Mouse (Mus musculus): ENCODE measurements around the gene Noxred1. TPM values are rescaled to one million over a fixed set of nuclear protein-coding genes. Genes with fewer than 3 reads are reported as not detected.
"Not testable (repeated sequence)": the region's sequence is repeated elsewhere in the genome, so short reads cannot be mapped to it uniquely, and the experiment has no call there.

The Noxred1 gene
- 0.46 and 0.84 TPM in 2 replicates for polyA plus RNA-seq (2016; fragmentation: Nextera tagmentation; extraction: Ambion mirVana)

DNA sequence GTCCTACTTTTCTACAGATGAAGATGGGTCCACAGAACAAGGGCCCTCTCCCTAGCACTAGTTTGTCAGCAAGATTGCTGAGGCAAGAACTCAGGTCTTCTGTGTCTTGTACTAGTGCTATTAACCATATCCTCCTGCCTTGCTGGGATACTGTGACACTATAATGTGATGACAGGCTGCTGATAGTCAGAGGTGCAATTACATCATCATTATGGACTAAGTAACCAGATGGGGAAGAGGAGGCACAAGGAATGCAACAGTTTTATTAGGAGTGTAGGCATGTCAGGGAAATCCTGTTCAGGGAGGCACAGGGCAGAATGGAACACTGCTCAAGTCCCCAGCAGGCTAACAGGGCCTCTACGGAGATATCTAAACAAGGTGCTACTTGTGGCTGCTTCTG is at the start of gene Noxred1:
Gene Noxred1 (minus strand): TSS at position 101 of the 400 bp plus-strand sequence.
- no peaks in the 10 kb centered on the region for H3K9me3 ChIP-seq
- H3K4me1 ChIP-seq = no peaks in the 10 kb centered on the region
- no peaks in the 10 kb centered on the region for H3K27me3 ChIP-seq (ENCODE audit: poor library complexity, severe bottlenecking)
- H3K4me3 ChIP-seq = no peak within 1 kb of the TSS
- 91% methylated on average over 1 of the region's 1 CpGs for WGBS
- peaks cover 58% of the 10 kb centered on the region for H3K36me3 ChIP-seq (replicated peaks)
- H3K27ac ChIP-seq = no peak within 1 kb of the TSS
- DNase-seq (ENCODE audit: extremely low spot score, low spot score) = no peak

GRCm38 (mm10) chr12:87284726-87285125 is 46.2 kb upstream of the Noxred1 start:
- Histone ChIP-seq H3K9me3 (no peaks in the 10 kb centered on the region), H3K27me3 (ENCODE audit: poor library complexity, severe bottlenecking) (no peaks in the 10 kb centered on the region), H3K36me3 (replicated peaks) (no peaks in the 10 kb centered on the region), H3K4me3 (no peak overlapping the region), H3K4me1 (peaks cover 11% of the 10 kb centered on the region), H3K27ac (no peak overlapping the region)
- no peak for DNase-seq (ENCODE audit: extremely low spot score, low spot score)
- 87% methylated on average over 5 of the region's 5 CpGs for WGBS

DNA sequence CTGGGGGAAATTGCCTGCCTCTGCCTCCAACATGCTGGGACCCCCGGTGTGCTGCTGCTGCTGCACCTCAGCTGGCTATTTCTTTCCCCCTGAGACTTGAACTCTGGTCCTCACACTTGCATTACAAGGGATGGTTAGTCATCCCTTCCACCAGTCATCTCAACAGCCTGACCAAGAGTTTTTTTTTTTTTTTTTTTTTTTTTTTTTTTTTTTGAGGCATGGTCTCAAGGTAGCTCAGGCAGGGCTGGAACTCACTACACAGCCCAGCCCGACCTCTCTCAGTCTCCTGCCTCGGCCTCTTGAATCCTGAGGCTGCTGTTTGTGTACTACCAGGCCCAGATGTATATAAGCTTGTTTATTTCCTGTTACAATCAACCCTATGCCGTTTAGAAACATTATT is 45.7 kb upstream of the Noxred1 start:
- no peaks in the 10 kb centered on the region for H3K27me3 ChIP-seq (ENCODE audit: poor library complexity, severe bottlenecking)
- peaks cover 16% of the 10 kb centered on the region for H3K4me1 ChIP-seq
- no peaks in the 10 kb centered on the region for H3K36me3 ChIP-seq (replicated peaks)
- DNase-seq (ENCODE audit: extremely low spot score, low spot score) = no peak
- H3K27ac ChIP-seq = no peak overlapping the region
- WGBS = 80% methylated on average over 4 of the region's 4 CpGs
- H3K4me3 ChIP-seq = no peak overlapping the region
- H3K9me3 ChIP-seq = no peaks in the 10 kb centered on the region

GRCm38 (mm10) chr12:87283706-87284105 is 45.2 kb upstream of the Noxred1 start:
- H3K4me1 ChIP-seq = peaks cover 22% of the 10 kb centered on the region
- H3K36me3 ChIP-seq (replicated peaks) = no peaks in the 10 kb centered on the region; the same call in 1 of the 2 replicates
- no peaks in the 10 kb centered on the region for H3K27me3 ChIP-seq (ENCODE audit: poor library complexity, severe bottlenecking)
- H3K4me3 ChIP-seq = no peak overlapping the region
- DNase-seq (ENCODE audit: extremely low spot score, low spot score) = no peak
- 61% methylated on average over 7 of the region's 7 CpGs for WGBS
- no peaks in the 10 kb centered on the region for H3K9me3 ChIP-seq
- H3K27ac ChIP-seq = no peak overlapping the region

- no peak for DNase-seq (ENCODE audit: extremely low spot score, low spot score)
- Histone ChIP-seq H3K27ac (no peak overlapping the region), H3K36me3 (replicated peaks) (no peaks in the 10 kb centered on the region; the same call in 1 of the 2 replicates), H3K4me1 (peaks cover 30% of the 10 kb centered on the region), H3K4me3 (no peak overlapping the region), H3K9me3 (no peaks in the 10 kb centered on the region), H3K27me3 (ENCODE audit: poor library complexity, severe bottlenecking) (no peaks in the 10 kb centered on the region)
- 92% methylated on average over 4 of the region's 4 CpGs for WGBS
Measured at GRCm38 (mm10) chr12:87282743-87283142, 44.2 kb upstream of the Noxred1 start.

GRCm38 (mm10) chr12:87281766-87282165 is 43.2 kb upstream of the Noxred1 start:
- H3K4me1 ChIP-seq = peaks cover 30% of the 10 kb centered on the region
- H3K27me3 ChIP-seq (ENCODE audit: poor library complexity, severe bottlenecking) = no peaks in the 10 kb centered on the region
- 92% methylated on average over 1 of the region's 1 CpGs for WGBS
- peaks cover 7% of the 10 kb centered on the region for H3K36me3 ChIP-seq (replicated peaks)
- no peaks in the 10 kb centered on the region for H3K9me3 ChIP-seq
- no peak overlapping the region for H3K4me3 ChIP-seq
- DNase-seq (ENCODE audit: extremely low spot score, low spot score) = no peak
- H3K27ac ChIP-seq = no peak overlapping the region

DNA sequence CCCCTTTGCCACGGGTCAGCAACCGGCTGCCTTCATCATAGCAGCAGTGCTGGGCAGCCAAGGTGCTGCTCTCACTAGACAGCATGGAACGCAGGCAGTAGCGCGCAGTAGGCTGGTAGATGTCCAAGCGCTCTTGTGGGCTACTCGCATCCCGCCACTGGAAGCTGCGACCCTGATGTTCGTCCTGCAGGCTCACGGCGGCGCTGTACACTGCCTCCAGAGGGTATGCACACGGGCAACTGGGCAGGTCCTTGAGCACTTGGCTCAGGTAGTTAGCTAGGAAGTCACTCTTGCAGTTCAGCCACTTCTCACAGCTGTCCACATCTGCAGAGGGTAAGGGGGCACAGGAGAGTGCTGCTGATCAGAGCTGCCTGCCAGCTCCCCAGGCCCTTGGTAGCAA is 41.3 kb upstream of the Noxred1 start:
- Histone ChIP-seq H3K9me3 (no peaks in the 10 kb centered on the region), H3K4me1 (peaks cover 30% of the 10 kb centered on the region), H3K4me3 (no peak overlapping the region), H3K27me3 (ENCODE audit: poor library complexity, severe bottlenecking) (no peaks in the 10 kb centered on the region), H3K27ac (no peak overlapping the region), H3K36me3 (replicated peaks) (peaks cover 26% of the 10 kb centered on the region)
- 38% methylated on average over 14 of the region's 14 CpGs for WGBS
- no peak for DNase-seq (ENCODE audit: extremely low spot score, low spot score)

- Histone ChIP-seq H3K36me3 (replicated peaks) (peaks cover 31% of the 10 kb centered on the region), H3K27ac (no peak overlapping the region)
- WGBS = 61% methylated on average over 3 of the region's 3 CpGs
Measured at GRCm38 (mm10) chr12:87279350-87279749, 40.8 kb upstream of the Noxred1 start.

DNA sequence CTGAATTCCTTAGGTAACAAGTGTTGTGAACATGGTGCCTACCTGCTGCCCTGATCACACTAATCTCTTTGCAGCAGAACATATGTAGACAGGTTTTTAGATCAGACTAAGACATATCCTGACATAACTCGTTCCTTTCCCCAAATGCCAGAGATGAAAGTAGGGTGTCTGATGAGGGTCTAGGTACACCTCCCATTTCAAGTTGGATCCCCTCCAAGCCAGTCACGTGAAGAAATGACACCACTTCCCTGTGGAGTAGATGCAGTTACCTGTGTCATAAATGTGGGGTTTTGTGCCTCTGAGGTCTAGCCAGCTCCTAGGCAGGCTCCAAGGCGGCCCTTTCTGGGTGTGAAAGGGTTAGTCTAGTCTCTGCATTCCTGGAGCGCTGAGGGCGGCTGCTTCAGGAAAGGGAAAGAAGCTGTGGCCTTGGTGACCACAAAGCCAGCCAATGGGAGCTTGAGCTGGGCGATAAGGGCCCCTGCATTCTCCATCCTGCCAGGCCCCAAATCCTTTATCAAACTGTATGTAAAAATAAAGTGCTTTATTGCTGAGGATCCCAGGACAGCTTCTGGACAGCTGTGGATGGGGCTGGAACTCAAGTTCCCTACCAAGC is 39.7 kb upstream of the Noxred1 start:
- Histone ChIP-seq H3K27me3 (ENCODE audit: poor library complexity, severe bottlenecking) (no peaks in the 10 kb centered on the region), H3K27ac (0 out of 2 replicates have a peak overlapping the region, but pooled peaks have one; percentile 35), H3K4me1 (peaks cover 22% of the 10 kb centered on the region), H3K9me3 (no peaks in the 10 kb centered on the region), H3K4me3 (no peak overlapping the region), H3K36me3 (replicated peaks) (peaks cover 42% of the 10 kb centered on the region)
- 23% methylated on average over 6 of the region's 6 CpGs for WGBS
- peak; percentile 30 for DNase-seq (ENCODE audit: extremely low spot score, low spot score)

More at GRCm38 (mm10) chr12:87279350-87279749, 40.8 kb upstream of the Noxred1 start:
- Histone ChIP-seq H3K4me3 (no peak overlapping the region), H3K27me3 (ENCODE audit: poor library complexity, severe bottlenecking) (no peaks in the 10 kb centered on the region), H3K9me3 (no peaks in the 10 kb centered on the region), H3K4me1 (peaks cover 30% of the 10 kb centered on the region)
- DNase-seq (ENCODE audit: extremely low spot score, low spot score) = no peak

- DNase-seq (ENCODE audit: extremely low spot score, low spot score); H3K4me3 ChIP-seq; H3K27ac ChIP-seq; H3K27me3 ChIP-seq (ENCODE audit: poor library complexity, severe bottlenecking); H3K9me3 ChIP-seq: not testable (repeated sequence)
- Histone ChIP-seq H3K4me1 (peaks cover 22% of the 10 kb centered on the region), H3K36me3 (replicated peaks) (peaks cover 52% of the 10 kb centered on the region)
- WGBS = 94% methylated on average over 4 of the region's 4 CpGs
Measured at GRCm38 (mm10) chr12:87277251-87277650, 38.7 kb upstream of the Noxred1 start.

- H3K4me1 ChIP-seq = peaks cover 22% of the 10 kb centered on the region
- no peaks in the 10 kb centered on the region for H3K27me3 ChIP-seq (ENCODE audit: poor library complexity, severe bottlenecking)
- no peaks in the 10 kb centered on the region for H3K9me3 ChIP-seq
- 95% methylated on average over 9 of the region's 9 CpGs for WGBS
- peaks cover 73% of the 10 kb centered on the region for H3K36me3 ChIP-seq (replicated peaks)
- H3K4me3 ChIP-seq = no peak overlapping the region
- DNase-seq (ENCODE audit: extremely low spot score, low spot score) = no peak
- no peak overlapping the region for H3K27ac ChIP-seq
Measured at GRCm38 (mm10) chr12:87274853-87275831, 36.6 kb upstream of the Noxred1 start.

DNA sequence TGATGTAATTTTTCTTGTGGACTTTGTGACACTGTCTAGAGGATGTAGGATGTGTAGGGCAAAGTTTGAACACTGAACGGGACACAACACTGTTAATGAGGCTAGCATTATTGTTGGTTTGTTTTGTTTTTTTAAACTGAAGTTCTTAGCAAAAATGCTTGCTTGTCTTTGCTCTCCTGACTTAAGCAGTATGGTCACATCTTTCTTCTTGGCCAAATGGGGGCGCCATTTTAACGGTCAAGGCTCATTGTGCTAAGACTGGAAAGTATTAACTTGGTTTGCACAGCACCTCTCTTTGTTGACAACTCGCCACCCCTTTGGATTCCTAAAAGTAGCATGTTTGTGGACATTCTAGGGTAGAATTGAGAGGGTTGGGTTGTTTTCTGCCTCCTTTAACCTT is 29.1 kb upstream of the Noxred1 start:
- WGBS = 35% methylated on average over 4 of the region's 4 CpGs
- H3K27ac ChIP-seq = peak overlapping the region; percentile 93
- DNase-seq (ENCODE audit: extremely low spot score, low spot score) = peak; percentile 33
- peak overlapping the region; percentile 81 for H3K4me3 ChIP-seq
- peaks cover 62% of the 10 kb centered on the region for H3K36me3 ChIP-seq (replicated peaks)
- no peaks in the 10 kb centered on the region for H3K9me3 ChIP-seq
- H3K4me1 ChIP-seq = peaks cover 25% of the 10 kb centered on the region
- H3K27me3 ChIP-seq (ENCODE audit: poor library complexity, severe bottlenecking) = no peaks in the 10 kb centered on the region
